Mouse (Mus musculus): ENCODE results near the gene Cdc42ep5. TPM values are rescaled to one million over a fixed set of nuclear protein-coding genes. Genes with fewer than 3 reads are reported as not detected.

Cdc42ep5 gene
- total RNA-seq, 1 experiment = 17.2 TPM

- Histone ChIP-seq H3K4me1 (ENCODE audit: control insufficient read depth in 2 of 2, insufficient read depth in 2 of 2, low read length in 2 of 2, poor library complexity in 1 of 2) (peaks cover 9 to 26% of the 10 kb centered on the region in 2 experiments), H3K9ac (ENCODE audit: insufficient read depth, low read depth, low read length, poor library complexity, severe bottlenecking) (no peak overlapping the region), H3K9me3 (ENCODE audit: control insufficient read depth, insufficient read depth, low read depth, low read length) (no peaks in the 10 kb centered on the region), H3K27ac (ENCODE audit: insufficient read depth, low read depth, low read length, poor library complexity, severe bottlenecking) (no peak overlapping the region), H3K36me3 (ENCODE audit: control insufficient read depth, insufficient read depth, low read length, poor library complexity, severe bottlenecking) (peaks cover 20% of the 10 kb centered on the region), H3K4me3 (ENCODE audit: insufficient read depth in 1 of 2, low read depth in 1 of 2, low read length in 2 of 2, poor library complexity in 1 of 2, severe bottlenecking in 1 of 2) (peak overlapping the region; percentile 78 to 98)
- DNase-seq (ENCODE audit: low read depth, low spot score) = no peak
- in situ Hi-C loops (cut with MboI; ENCODE audit: low sequenced_read_pairs in 2 of 2, unreplicated experiment in 2 of 2) = no loop called here
- no peak for TF ChIP-seq HCFC1 (IDR thresholded peaks at IDR 0.05; ENCODE audit: borderline replicate concordance, insufficient read depth, low read length)
- no peak for TF ChIP-seq ZNF384 (IDR thresholded peaks at IDR 0.05; ENCODE audit: low read depth, low read length)
- no peak for TF ChIP-seq ZC3H11A (IDR thresholded peaks at IDR 0.05; ENCODE audit: borderline replicate concordance, low read depth, low read length)
- no peak for TF ChIP-seq CHD2 (IDR thresholded peaks at IDR 0.05; ENCODE audit: low read depth, low read length)
- TF ChIP-seq MAFK (IDR thresholded peaks at IDR 0.05; ENCODE audit: insufficient read depth, low read depth, low read length) = no peak
These were observed 13.8 kb downstream of the Cdc42ep5 start for GRCm38 (mm10) chr7:4150811-4151221.

DNA sequence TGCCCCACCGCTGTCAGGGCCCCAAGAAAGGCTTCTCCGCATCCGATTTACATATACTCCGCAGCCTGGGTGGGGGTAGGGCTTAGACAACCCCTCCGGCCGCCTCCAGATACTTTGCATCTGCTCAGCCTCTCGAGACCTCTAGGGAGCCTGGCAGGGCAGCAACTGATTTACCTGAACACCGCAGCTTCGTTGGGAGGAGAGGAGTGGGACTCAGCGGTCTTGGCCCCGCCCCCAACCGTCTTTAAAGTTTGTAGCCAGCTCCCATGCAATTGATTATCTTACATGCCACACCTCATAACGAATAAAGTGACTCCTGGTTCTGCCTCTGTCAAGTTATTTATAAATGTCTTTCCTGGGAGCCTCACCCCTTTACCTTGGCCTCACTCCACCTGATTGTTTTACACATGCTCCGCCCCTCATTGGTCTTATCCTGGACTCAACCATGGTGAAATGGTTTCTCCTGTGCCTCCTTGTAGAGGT lies 14.6 kb downstream of the Cdc42ep5 start, which contains the start of gene Leng9:
Leng9 (minus strand) TSS at position 316 of the 483 bp plus-strand sequence.
- Histone ChIP-seq H3K9me3 (ENCODE audit: control insufficient read depth, insufficient read depth, low read depth, low read length) (no peaks in the 10 kb centered on the region), H3K4me1 (ENCODE audit: control insufficient read depth in 2 of 2, insufficient read depth in 2 of 2, low read length in 2 of 2, poor library complexity in 1 of 2) (peaks cover 9 to 26% of the 10 kb centered on the region in 2 experiments), H3K4me3 (ENCODE audit: insufficient read depth in 1 of 2, low read depth in 1 of 2, low read length in 2 of 2, poor library complexity in 1 of 2, severe bottlenecking in 1 of 2) (peak within 1 kb of the TSS; percentile 78 to 98), H3K9ac (ENCODE audit: insufficient read depth, low read depth, low read length, poor library complexity, severe bottlenecking) (peak within 1 kb of the TSS; percentile 81), H3K36me3 (ENCODE audit: control insufficient read depth, insufficient read depth, low read length, poor library complexity, severe bottlenecking) (peaks cover 24% of the 10 kb centered on the region), H3K27ac (ENCODE audit: insufficient read depth, low read depth, low read length, poor library complexity, severe bottlenecking) (peak within 1 kb of the TSS; percentile 91)
- TF ChIP-seq MAFK (IDR thresholded peaks at IDR 0.05; ENCODE audit: insufficient read depth, low read depth, low read length) (no peak), ZC3H11A (IDR thresholded peaks at IDR 0.05; ENCODE audit: borderline replicate concordance, low read depth, low read length) (no peak), CHD2 (IDR thresholded peaks at IDR 0.05; ENCODE audit: low read depth, low read length) (no peak), HCFC1 (IDR thresholded peaks at IDR 0.05; ENCODE audit: borderline replicate concordance, insufficient read depth, low read length) (no peak), ZNF384 (IDR thresholded peaks at IDR 0.05; ENCODE audit: low read depth, low read length) (no peak)
- in situ Hi-C loops (cut with MboI; ENCODE audit: low sequenced_read_pairs in 2 of 2, unreplicated experiment in 2 of 2) = no loop called here
- no peak for DNase-seq (ENCODE audit: low read depth, low spot score)

- DNase-seq (ENCODE audit: low read depth, low spot score) = no peak
- peak overlapping the region; percentile 91 for H3K27ac ChIP-seq (ENCODE audit: insufficient read depth, low read depth, low read length, poor library complexity, severe bottlenecking)
- peak overlapping the region; percentile 78 to 98 for H3K4me3 ChIP-seq (ENCODE audit: insufficient read depth in 1 of 2, low read depth in 1 of 2, low read length in 2 of 2, poor library complexity in 1 of 2, severe bottlenecking in 1 of 2)
- peaks cover 31% of the 10 kb centered on the region for H3K36me3 ChIP-seq (ENCODE audit: control insufficient read depth, insufficient read depth, low read length, poor library complexity, severe bottlenecking)
- peaks cover 9 to 26% of the 10 kb centered on the region in 2 experiments for H3K4me1 ChIP-seq (ENCODE audit: control insufficient read depth in 2 of 2, insufficient read depth in 2 of 2, low read length in 2 of 2, poor library complexity in 1 of 2)
- peak overlapping the region; percentile 81 for H3K9ac ChIP-seq (ENCODE audit: insufficient read depth, low read depth, low read length, poor library complexity, severe bottlenecking)
- no peaks in the 10 kb centered on the region for H3K9me3 ChIP-seq (ENCODE audit: control insufficient read depth, insufficient read depth, low read depth, low read length)
- in situ Hi-C loops (cut with MboI; ENCODE audit: low sequenced_read_pairs in 2 of 2, unreplicated experiment in 2 of 2) = loop anchor here in 1 of 2 experiments (25.0 kb wide), 1 partner anchor 288 kb away; the partner anchor contains the start of gene Rdh13
- TF ChIP-seq ZC3H11A (IDR thresholded peaks at IDR 0.05; ENCODE audit: borderline replicate concordance, low read depth, low read length) (no peak), HCFC1 (IDR thresholded peaks at IDR 0.05; ENCODE audit: borderline replicate concordance, insufficient read depth, low read length) (0 out of 2 replicates have a peak, but pooled peaks have one; percentile 8)
These were observed 15.2 kb downstream of the Cdc42ep5 start for GRCm38 (mm10) chr7:4149209-4150054.

DNA sequence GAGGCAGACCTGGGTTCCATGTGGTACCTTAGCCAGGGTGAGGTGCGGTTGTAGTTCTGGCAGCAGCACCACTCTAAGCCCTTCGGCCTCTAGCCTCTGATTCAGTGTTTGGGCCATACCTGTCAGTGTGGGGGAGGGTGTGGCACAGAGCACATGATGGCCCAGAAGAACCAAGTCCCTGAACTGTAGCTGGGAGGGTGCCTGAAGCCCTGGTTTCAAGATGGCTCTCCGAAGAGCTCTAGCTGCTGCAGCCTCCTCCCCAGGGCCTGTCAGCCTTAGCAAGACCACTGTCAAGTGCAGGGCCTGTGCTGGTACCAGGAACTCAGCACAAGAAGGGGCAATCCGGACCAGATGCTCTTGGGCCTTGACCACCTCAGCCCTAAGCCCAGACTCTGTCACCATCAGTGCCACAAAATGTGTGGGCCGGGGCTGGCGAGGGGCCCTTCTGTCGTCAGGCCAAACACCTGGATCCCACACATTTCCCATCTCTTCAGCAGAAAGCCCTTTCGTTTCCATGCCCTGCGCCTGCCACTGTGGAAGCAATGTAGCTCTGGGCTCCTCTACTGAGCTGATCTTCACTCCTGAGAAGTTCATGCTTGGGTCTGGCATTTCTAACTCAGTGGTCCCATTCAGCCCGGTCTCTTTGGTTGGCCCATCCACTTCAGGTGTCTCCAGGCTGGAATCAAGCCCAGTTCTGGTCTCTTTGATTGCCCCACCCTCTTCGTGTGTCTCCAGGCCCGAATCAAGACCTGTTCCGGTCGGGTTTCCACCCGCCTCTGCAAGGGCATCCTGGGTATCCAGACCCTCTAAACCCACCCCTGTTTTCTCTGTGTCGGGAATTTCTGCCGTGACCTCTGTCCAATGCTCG lies 16.1 kb downstream of the Cdc42ep5 start:
- Histone ChIP-seq H3K9me3 (ENCODE audit: control insufficient read depth, insufficient read depth, low read depth, low read length) (no peaks in the 10 kb centered on the region), H3K4me3 (ENCODE audit: insufficient read depth in 1 of 2, low read depth in 1 of 2, low read length in 2 of 2, poor library complexity in 1 of 2, severe bottlenecking in 1 of 2) (peak overlapping the region; percentile 78 to 98), H3K9ac (ENCODE audit: insufficient read depth, low read depth, low read length, poor library complexity, severe bottlenecking) (peak overlapping the region; percentile 81), H3K27ac (ENCODE audit: insufficient read depth, low read depth, low read length, poor library complexity, severe bottlenecking) (peak overlapping the region; percentile 91; the same call in 1 of the 2 replicates), H3K36me3 (ENCODE audit: control insufficient read depth, insufficient read depth, low read length, poor library complexity, severe bottlenecking) (peaks cover 39% of the 10 kb centered on the region), H3K4me1 (ENCODE audit: control insufficient read depth in 2 of 2, insufficient read depth in 2 of 2, low read length in 2 of 2, poor library complexity in 1 of 2) (peaks cover 7 to 23% of the 10 kb centered on the region in 2 experiments)
- in situ Hi-C loops (cut with MboI; ENCODE audit: low sequenced_read_pairs in 2 of 2, unreplicated experiment in 2 of 2) = loop anchor here in 1 of 2 experiments (25.0 kb wide), 1 partner anchor 289 kb away; the partner anchor contains the start of gene Rdh13
- TF ChIP-seq CHD2 (IDR thresholded peaks at IDR 0.05; ENCODE audit: low read depth, low read length) = no peak
- no peak for TF ChIP-seq ZNF384 (IDR thresholded peaks at IDR 0.05; ENCODE audit: low read depth, low read length)
- no peak for TF ChIP-seq MAFK (IDR thresholded peaks at IDR 0.05; ENCODE audit: insufficient read depth, low read depth, low read length)
- TF ChIP-seq HCFC1 (IDR thresholded peaks at IDR 0.05; ENCODE audit: borderline replicate concordance, insufficient read depth, low read length) = no peak; the same call in 1 of the 2 replicates
- TF ChIP-seq ZC3H11A (IDR thresholded peaks at IDR 0.05; ENCODE audit: borderline replicate concordance, low read depth, low read length) = no peak
- no peak for DNase-seq (ENCODE audit: low read depth, low spot score)

Measured in ES-E14 (cell line).